Mouse (Mus musculus): ENCODE data around the gene Ggcx. TPM values are rescaled to one million over a fixed set of nuclear protein-coding genes. Genes with fewer than 3 reads are reported as not detected.
"Not testable (repeated sequence)": the region's sequence is repeated elsewhere in the genome, so short reads cannot be mapped to it uniquely, and the experiment has no call there.

The Ggcx gene
- polyA plus RNA-seq, 1 experiment from 2014 or later, result 15.3 TPM

GRCm38 (mm10) chr6:72439355-72440185, 25.5 kb downstream of the Ggcx start, which contains the start of gene Mat2a:
Gene Mat2a (minus strand): TSS chr6:72439558.
- H3K9me3 ChIP-seq (replicated peaks), result no peaks in the 10 kb centered on the region
- DNase-seq (ENCODE audit: low spot score), result peak; percentile 94
- H3K4me3 ChIP-seq, result peak within 1 kb of the TSS; percentile 89
- no peaks in the 10 kb centered on the region for H3K27me3 ChIP-seq (ENCODE audit: low read depth, poor library complexity, severe bottlenecking)
- H3K27ac ChIP-seq (replicated peaks), result peak within 1 kb of the TSS; percentile 99
- WGBS, result under 1% methylated on average over 77 of the region's 77 CpGs
- peaks cover 34% of the 10 kb centered on the region for H3K4me1 ChIP-seq
- peaks cover 37% of the 10 kb centered on the region for H3K36me3 ChIP-seq

- peak overlapping the region; percentile 89 for H3K4me3 ChIP-seq
- peaks cover 34% of the 10 kb centered on the region for H3K4me1 ChIP-seq
- WGBS, result 13% methylated on average over 17 of the region's 17 CpGs
- H3K27me3 ChIP-seq (ENCODE audit: low read depth, poor library complexity, severe bottlenecking), result no peaks in the 10 kb centered on the region
- H3K27ac ChIP-seq (replicated peaks), result peak overlapping the region; percentile 99
- no peaks in the 10 kb centered on the region for H3K9me3 ChIP-seq (replicated peaks)
- peaks cover 29% of the 10 kb centered on the region for H3K36me3 ChIP-seq
- DNase-seq (ENCODE audit: low spot score), result peak; percentile 36
Observed at GRCm38 (mm10) chr6:72440186-72440990, 26.3 kb downstream of the Ggcx start.

DNA sequence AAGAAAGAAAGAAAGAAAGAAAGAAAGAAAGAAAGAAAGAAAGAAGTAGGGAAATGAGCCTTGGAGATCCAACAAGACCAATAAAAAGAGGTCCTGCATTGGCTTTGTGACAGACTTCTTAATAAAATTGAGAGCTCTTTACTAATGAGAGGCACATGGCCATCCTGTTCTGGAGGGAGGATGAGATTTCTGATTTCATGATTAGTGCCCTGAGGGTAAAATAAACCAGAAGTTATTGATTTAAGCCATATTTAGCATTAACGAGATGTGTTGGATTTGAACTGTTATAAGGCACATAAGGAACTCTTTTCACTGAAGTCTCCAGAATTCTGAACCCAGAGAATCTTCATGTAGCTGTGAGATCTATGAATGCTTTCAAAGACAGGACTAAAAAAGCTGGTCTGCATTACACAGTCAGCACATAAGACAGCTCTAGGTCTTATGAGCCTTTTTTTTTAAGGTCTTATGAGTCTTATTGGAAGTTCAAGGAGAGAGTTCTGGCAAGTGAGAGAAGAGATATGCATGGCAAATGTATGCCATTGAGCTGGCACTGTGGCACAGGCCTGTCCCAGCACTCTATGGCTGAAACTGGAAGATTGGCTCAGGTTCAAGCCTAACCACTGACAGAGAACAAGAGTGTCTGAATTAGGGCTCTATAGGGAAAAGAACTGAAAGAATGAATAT, 29.0 kb downstream of the Ggcx start:
- Histone ChIP-seq H3K9me3 (replicated peaks) (no peaks in the 10 kb centered on the region), H3K36me3 (peaks cover 3% of the 10 kb centered on the region), H3K4me1 (peaks cover 18% of the 10 kb centered on the region), H3K4me3 (no peak overlapping the region), H3K27me3 (ENCODE audit: low read depth, poor library complexity, severe bottlenecking) (no peaks in the 10 kb centered on the region), H3K27ac (replicated peaks) (no peak overlapping the region)
- WGBS, result 88% methylated on average over 1 of the region's 1 CpGs
- no peak for DNase-seq (ENCODE audit: low spot score)

GRCm38 (mm10) chr6:72445011-72445410, 30.9 kb downstream of the Ggcx start:
- no peak overlapping the region for H3K27ac ChIP-seq (replicated peaks)

DNA sequence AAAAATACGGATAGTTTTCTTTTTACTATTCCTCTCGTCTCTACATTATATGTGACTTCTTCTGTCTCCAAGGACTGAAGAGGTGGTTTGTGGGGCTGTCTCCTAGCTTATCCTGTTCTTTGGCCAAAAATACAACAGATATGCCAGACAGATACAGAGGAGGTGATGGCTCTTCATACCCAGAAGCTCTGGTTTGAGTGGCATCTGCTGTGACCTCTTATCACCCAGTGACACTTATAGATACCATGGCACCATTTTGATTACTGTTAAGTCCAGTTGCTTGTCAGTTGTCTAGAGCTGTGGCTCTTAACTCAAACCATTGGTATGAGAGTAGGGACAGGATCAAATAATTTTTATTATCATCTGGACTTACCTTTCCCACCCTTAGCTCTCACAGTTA, 33.4 kb downstream of the Ggcx start:
- no peak overlapping the region for H3K27ac ChIP-seq (replicated peaks)
- H3K27me3 ChIP-seq (ENCODE audit: low read depth, poor library complexity, severe bottlenecking), result no peaks in the 10 kb centered on the region
- no peak for DNase-seq (ENCODE audit: low spot score)
- H3K9me3 ChIP-seq (replicated peaks), result no peaks in the 10 kb centered on the region
- WGBS, result 84% methylated on average over 2 of the region's 2 CpGs
- no peak overlapping the region for H3K4me3 ChIP-seq
- H3K4me1 ChIP-seq, result no peaks in the 10 kb centered on the region
- no peaks in the 10 kb centered on the region for H3K36me3 ChIP-seq

More at GRCm38 (mm10) chr6:72445011-72445410, 30.9 kb downstream of the Ggcx start:
- no peaks in the 10 kb centered on the region for H3K27me3 ChIP-seq (ENCODE audit: low read depth, poor library complexity, severe bottlenecking)
- H3K9me3 ChIP-seq (replicated peaks), result no peaks in the 10 kb centered on the region
- DNase-seq (ENCODE audit: low spot score), result no peak
- no peak overlapping the region for H3K4me3 ChIP-seq
- peaks cover 11% of the 10 kb centered on the region for H3K4me1 ChIP-seq
- no peaks in the 10 kb centered on the region for H3K36me3 ChIP-seq

DNA sequence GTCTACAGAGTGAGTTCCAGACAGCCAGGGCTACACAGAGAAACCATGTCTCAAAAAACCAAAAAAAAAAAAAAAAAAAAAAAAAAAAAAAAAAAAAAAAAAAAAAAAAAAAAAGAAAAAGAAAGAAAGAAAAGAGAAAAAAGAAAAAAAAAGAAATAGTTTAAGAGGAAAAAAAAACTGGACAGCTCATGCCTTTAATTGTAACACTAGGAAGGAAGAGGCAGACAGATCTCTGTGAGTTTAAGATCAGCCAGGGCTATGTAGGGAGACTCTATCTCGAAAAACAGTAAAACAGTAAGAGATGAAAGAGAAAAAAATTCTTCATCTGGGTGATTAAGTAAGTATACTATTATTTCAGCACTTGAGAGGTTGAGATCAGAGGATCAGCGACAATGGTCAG, 37.7 kb downstream of the Ggcx start:
- not testable (repeated sequence) for H3K9me3 ChIP-seq (replicated peaks); H3K36me3 ChIP-seq; DNase-seq (ENCODE audit: low spot score); H3K4me3 ChIP-seq; H3K27ac ChIP-seq (replicated peaks); H3K27me3 ChIP-seq (ENCODE audit: low read depth, poor library complexity, severe bottlenecking)
- WGBS, result 76% methylated on average over 2 of the region's 2 CpGs
- H3K4me1 ChIP-seq, result peaks cover 11% of the 10 kb centered on the region; the same call in 1 of the 2 replicates

DNA sequence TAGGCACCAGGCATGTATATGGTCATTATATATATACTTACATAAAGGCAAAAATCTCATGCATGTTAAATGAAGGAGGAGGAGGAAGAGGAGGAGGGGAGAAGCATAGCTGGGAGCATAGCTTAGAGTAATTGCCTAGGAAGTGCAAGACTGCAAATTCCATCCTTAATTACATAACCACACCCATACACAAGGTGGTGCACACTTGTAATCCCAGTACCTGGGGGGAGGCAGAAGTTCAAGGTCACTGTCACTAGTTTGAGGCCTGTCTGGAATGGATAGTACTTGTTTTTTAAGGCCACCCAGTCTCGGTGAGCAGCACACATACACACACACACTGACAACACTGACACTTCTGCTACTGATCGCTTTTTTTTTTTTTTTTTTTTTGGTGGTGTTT, 38.2 kb downstream of the Ggcx start:
- peaks cover 11% of the 10 kb centered on the region; the same call in 1 of the 2 replicates for H3K4me1 ChIP-seq
- no peak overlapping the region for H3K27ac ChIP-seq (replicated peaks)
- H3K36me3 ChIP-seq, result no peaks in the 10 kb centered on the region
- no peak overlapping the region for H3K4me3 ChIP-seq
- DNase-seq (ENCODE audit: low spot score), result no peak
- no peaks in the 10 kb centered on the region for H3K9me3 ChIP-seq (replicated peaks)
- no peaks in the 10 kb centered on the region for H3K27me3 ChIP-seq (ENCODE audit: low read depth, poor library complexity, severe bottlenecking)
- 83% methylated on average over 2 of the region's 2 CpGs for WGBS

- H3K27ac ChIP-seq (replicated peaks), result no peak overlapping the region
Observed at GRCm38 (mm10) chr6:72453578-72453977, 39.5 kb downstream of the Ggcx start.

GRCm38 (mm10) chr6:72454072-72454746, 40.1 kb downstream of the Ggcx start:
- WGBS, result 76% methylated on average over 7 of the region's 7 CpGs
- no peaks in the 10 kb centered on the region for H3K27me3 ChIP-seq (ENCODE audit: low read depth, poor library complexity, severe bottlenecking)
- peak overlapping the region; percentile 60 for H3K27ac ChIP-seq (replicated peaks)
- DNase-seq (ENCODE audit: low spot score), result no peak
- no peak overlapping the region for H3K4me3 ChIP-seq
- no peaks in the 10 kb centered on the region for H3K36me3 ChIP-seq
- H3K4me1 ChIP-seq, result peaks cover 11% of the 10 kb centered on the region; the same call in 1 of the 2 replicates
- H3K9me3 ChIP-seq (replicated peaks), result no peaks in the 10 kb centered on the region

More at GRCm38 (mm10) chr6:72453578-72453977, 39.5 kb downstream of the Ggcx start:
- H3K27me3 ChIP-seq (ENCODE audit: low read depth, poor library complexity, severe bottlenecking), result no peaks in the 10 kb centered on the region
- no peak for DNase-seq (ENCODE audit: low spot score)
- 78% methylated on average over 3 of the region's 3 CpGs for WGBS
- H3K4me1 ChIP-seq, result peaks cover 11% of the 10 kb centered on the region; the same call in 1 of the 2 replicates
- no peak overlapping the region for H3K4me3 ChIP-seq
- no peaks in the 10 kb centered on the region for H3K9me3 ChIP-seq (replicated peaks)
- no peaks in the 10 kb centered on the region for H3K36me3 ChIP-seq

- DNase-seq (ENCODE audit: low spot score), result no peak
- Histone ChIP-seq H3K9me3 (replicated peaks) (no peaks in the 10 kb centered on the region), H3K27me3 (ENCODE audit: low read depth, poor library complexity, severe bottlenecking) (no peaks in the 10 kb centered on the region), H3K36me3 (no peaks in the 10 kb centered on the region), H3K27ac (replicated peaks) (peak overlapping the region; percentile 60; the same call in 1 of the 2 replicates), H3K4me3 (no peak overlapping the region), H3K4me1 (peaks cover 11% of the 10 kb centered on the region; the same call in 1 of the 2 replicates)
- WGBS, result 67% methylated on average over 7 of the region's 7 CpGs
Observed at GRCm38 (mm10) chr6:72454833-72455373, 40.8 kb downstream of the Ggcx start.

GRCm38 (mm10) chr6:72456567-72456966, 42.5 kb downstream of the Ggcx start:
- 83% methylated on average over 4 of the region's 4 CpGs for WGBS
- DNase-seq (ENCODE audit: low spot score), result no peak
- no peaks in the 10 kb centered on the region for H3K36me3 ChIP-seq
- peaks cover 11% of the 10 kb centered on the region; the same call in 1 of the 2 replicates for H3K4me1 ChIP-seq
- no peaks in the 10 kb centered on the region for H3K27me3 ChIP-seq (ENCODE audit: low read depth, poor library complexity, severe bottlenecking)
- H3K27ac ChIP-seq (replicated peaks), result no peak overlapping the region
- H3K9me3 ChIP-seq (replicated peaks), result no peaks in the 10 kb centered on the region
- no peak overlapping the region for H3K4me3 ChIP-seq

DNA sequence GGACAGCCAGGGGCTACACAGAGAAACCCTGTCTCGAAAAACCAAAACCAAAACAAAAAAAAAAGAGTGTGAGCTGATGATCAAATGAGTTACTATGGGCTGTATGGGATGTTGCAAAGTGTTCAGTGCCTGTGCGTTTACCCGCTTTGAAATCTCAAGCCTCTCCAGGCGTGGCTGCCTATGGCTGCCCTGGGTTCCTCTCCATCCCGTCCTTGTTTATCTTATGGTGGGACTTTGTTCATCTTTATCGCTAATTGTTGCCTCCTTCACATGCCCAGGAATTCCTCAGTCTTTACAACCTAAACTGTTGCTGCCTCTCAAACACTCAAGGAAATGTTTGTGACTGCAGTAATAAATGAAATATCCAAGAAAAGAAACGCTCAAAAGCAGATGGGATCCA, 44.3 kb downstream of the Ggcx start:
- H3K9me3 ChIP-seq (replicated peaks), result no peaks in the 10 kb centered on the region
- WGBS, result 84% methylated on average over 7 of the region's 7 CpGs
- H3K27me3 ChIP-seq (ENCODE audit: low read depth, poor library complexity, severe bottlenecking), result no peaks in the 10 kb centered on the region
- peaks cover 11% of the 10 kb centered on the region; the same call in 1 of the 2 replicates for H3K4me1 ChIP-seq
- H3K27ac ChIP-seq (replicated peaks), result no peak overlapping the region
- no peaks in the 10 kb centered on the region for H3K36me3 ChIP-seq
- no peak for DNase-seq (ENCODE audit: low spot score)
- no peak overlapping the region for H3K4me3 ChIP-seq
